Mouse (Mus musculus) E14TG2a.4 (cell line): ENCODE results near the gene Ccn1.

Experiments used
- H3K27me3 ChIP-seq: 2 replicates; pipeline ENCODE4 v1.6.1; 2014; ENCODE audit warnings: low read length, control low read depth; ENCODE audit not compliant: insufficient read depth
- H3K36me3 ChIP-seq: 2 replicates; pipeline ENCODE4 v1.6.1; 2014; ENCODE audit warnings: low read length, control low read depth; ENCODE audit not compliant: insufficient read depth
- H3K4me1 ChIP-seq: replicated peaks from 2 replicates; pipeline ENCODE4 v1.6.1; 2014; ENCODE audit warnings: low read depth, low read length, control low read depth
- H3K4me3 ChIP-seq: replicated peaks from 2 replicates; pipeline ENCODE4 v1.5.1; 2014; ENCODE audit warnings: mild to moderate bottlenecking, low read length
- H3K9me3 ChIP-seq: 2 replicates; pipeline ENCODE4 v1.6.1; 2014; ENCODE audit warnings: low read length, control low read depth
- CTCF ChIP-seq: conservative IDR thresholded peaks from 2 replicates; pipeline ENCODE4 v1.5.1; 2014; ENCODE audit warnings: low read length
- NANOG ChIP-seq: IDR thresholded peaks from 2 replicates; pipeline ENCODE4 v1.6.1; 2014; ENCODE audit warnings: borderline replicate concordance, low read length, mixed read lengths
- POU5F1 ChIP-seq: IDR thresholded peaks from 2 replicates; pipeline ENCODE4 v1.6.1; 2014; ENCODE audit warnings: low read length, borderline replicate concordance

The Ccn1 gene

GRCm38 (mm10) chr3:145681348-145681935 lies 31.7 kb upstream of the Ccn1 start:
- TF ChIP-seq NANOG (no peak), POU5F1 (no peak), CTCF (no peak)
- Histone ChIP-seq H3K4me3 (no peak overlapping the region), H3K9me3 (peaks cover 23% of the 10 kb centered on the region), H3K36me3 (no peaks in the 10 kb centered on the region), H3K27me3 (no peaks in the 10 kb centered on the region), H3K4me1 (no peaks in the 10 kb centered on the region)

GRCm38 (mm10) chr3:145680686-145681085 lies 30.9 kb upstream of the Ccn1 start:
- Histone ChIP-seq H3K36me3 (no peaks in the 10 kb centered on the region), H3K27me3 (no peaks in the 10 kb centered on the region), H3K4me1 (no peaks in the 10 kb centered on the region), H3K4me3 (no peak overlapping the region), H3K9me3 (peaks cover 31% of the 10 kb centered on the region)
- no peak for TF ChIP-seq POU5F1
- TF ChIP-seq NANOG = no peak
- no peak for TF ChIP-seq CTCF

GRCm38 (mm10) chr3:145676212-145676611 lies 26.4 kb upstream of the Ccn1 start:
- no peaks in the 10 kb centered on the region for H3K27me3 ChIP-seq

GRCm38 (mm10) chr3:145674815-145675214 lies 25.0 kb upstream of the Ccn1 start:
- Histone ChIP-seq H3K9me3 (peaks cover 76% of the 10 kb centered on the region), H3K27me3 (no peaks in the 10 kb centered on the region), H3K4me3 (no peak overlapping the region), H3K4me1 (no peaks in the 10 kb centered on the region), H3K36me3 (no peaks in the 10 kb centered on the region)
- TF ChIP-seq CTCF (no peak), NANOG (no peak), POU5F1 (no peak)

More at GRCm38 (mm10) chr3:145676212-145676611, 26.4 kb upstream of the Ccn1 start:
- TF ChIP-seq POU5F1 (no peak), NANOG (no peak), CTCF (no peak)
- Histone ChIP-seq H3K4me3 (no peak overlapping the region), H3K4me1 (no peaks in the 10 kb centered on the region), H3K9me3 (peaks cover 73% of the 10 kb centered on the region), H3K36me3 (no peaks in the 10 kb centered on the region)

- Histone ChIP-seq H3K27me3 (no peaks in the 10 kb centered on the region), H3K36me3 (no peaks in the 10 kb centered on the region), H3K9me3 (peaks cover 13% of the 10 kb centered on the region; the same call in 1 of the 2 replicates), H3K4me1 (0 out of 2 replicates have a peak, but pooled peaks cover 3% of the 10 kb centered on the region), H3K4me3 (no peak overlapping the region)
- no peak for TF ChIP-seq POU5F1
- TF ChIP-seq CTCF = no peak
- no peak for TF ChIP-seq NANOG
These were observed 16.6 kb upstream of the Ccn1 start for GRCm38 (mm10) chr3:145666383-145666782.

- no peak overlapping the region for H3K4me3 ChIP-seq
- TF ChIP-seq NANOG (no peak), CTCF (no peak), POU5F1 (no peak)
- no peaks in the 10 kb centered on the region for H3K36me3 ChIP-seq
- peaks cover 26% of the 10 kb centered on the region for H3K27me3 ChIP-seq
- peaks cover 16% of the 10 kb centered on the region for H3K4me1 ChIP-seq
- H3K9me3 ChIP-seq = peaks cover 14% of the 10 kb centered on the region
These were observed 7.4 kb upstream of the Ccn1 start for GRCm38 (mm10) chr3:145656993-145657713.

GRCm38 (mm10) chr3:145654944-145655343 lies 5.2 kb upstream of the Ccn1 start:
- H3K36me3 ChIP-seq = no peaks in the 10 kb centered on the region
- H3K9me3 ChIP-seq = peaks cover 26% of the 10 kb centered on the region
- no peak for TF ChIP-seq NANOG
- TF ChIP-seq CTCF = no peak
- TF ChIP-seq POU5F1 = no peak
- H3K27me3 ChIP-seq = peaks cover 36% of the 10 kb centered on the region
- peaks cover 34% of the 10 kb centered on the region for H3K4me1 ChIP-seq
- H3K4me3 ChIP-seq = no peak overlapping the region

GRCm38 (mm10) chr3:145654028-145654427 lies 4.2 kb upstream of the Ccn1 start:
- H3K27me3 ChIP-seq = peaks cover 45% of the 10 kb centered on the region
- H3K9me3 ChIP-seq = peaks cover 26% of the 10 kb centered on the region
- H3K4me1 ChIP-seq = peaks cover 39% of the 10 kb centered on the region
- H3K4me3 ChIP-seq = no peak overlapping the region; the same call in 1 of the 2 replicates
- no peaks in the 10 kb centered on the region for H3K36me3 ChIP-seq
- TF ChIP-seq NANOG (no peak), POU5F1 (no peak), CTCF (no peak)
